Mouse (Mus musculus) cortical plate, adult 2 months (tissue): ENCODE measurements around the gene Preb. TPM values are rescaled to one million over a fixed set of nuclear protein-coding genes. Genes with fewer than 3 reads are reported as not detected.
A peak's percentile ranks its signal among the peaks of the same experiment; 100 is the strongest.

Experiments used
- H3K27ac ChIP-seq: fragments of 200-500 bp; 2 replicates; pipeline ENCODE4 v1.5.1; 2012; ENCODE audit warnings: low read length, control low read depth, inconsistent platforms; ENCODE audit not compliant: insufficient read depth
- H3K4me1 ChIP-seq: fragments of 200-500 bp; 2 replicates; pipeline ENCODE4 v1.6.1; 2011; ENCODE audit warnings: low read length; ENCODE audit not compliant: control insufficient read depth, insufficient read depth
- H3K4me3 ChIP-seq: fragments of 200-500 bp; 2 replicates; pipeline ENCODE4 v1.5.1; 2011; ENCODE audit warnings: mild to moderate bottlenecking, low read length, control low read depth; ENCODE audit not compliant: insufficient read depth
- CTCF ChIP-seq: fragments of 200-500 bp; IDR thresholded peaks from 2 replicates; pipeline ENCODE4 v1.5.1; 2011; ENCODE audit warnings: mild to moderate bottlenecking, control low read depth, low read length; ENCODE audit not compliant: insufficient read depth; ENCODE audit errors: extremely low read depth
- POLR2A ChIP-seq: fragments of 200-500 bp; IDR thresholded peaks from 2 replicates; pipeline ENCODE4 v1.6.1; 2011; ENCODE audit warnings: mild to moderate bottlenecking, low read length, control low read depth; ENCODE audit not compliant: insufficient read depth; ENCODE audit errors: extremely low read depth
- polyA plus RNA-seq: library from polyadenylated mRNA; depleted of rRNA; stranded (reverse); fragments of >200 nt; gene quantifications from 2 replicates; pipeline ENCODE4 v1.2.3, GENCODE M21; 2012

Preb gene
- polyA plus RNA-seq, 1 experiment = 183 TPM

- no peak overlapping the region for H3K4me3 ChIP-seq
- H3K27ac ChIP-seq = no peak overlapping the region
These were observed 11.5 kb downstream of the Preb start for GRCm38 (mm10) chr5:30948620-30949019.

GRCm38 (mm10) chr5:30944956-30945781 is 15.0 kb downstream of the Preb start, which contains the start of gene Cgref1:
Cgref1 (minus strand) TSS chr5:30945591.
- peak within 1 kb of the TSS; percentile 32 for H3K4me3 ChIP-seq
- no peak within 1 kb of the TSS for H3K27ac ChIP-seq
- TF ChIP-seq CTCF (peak; percentile 15; the same call in 1 of the 2 replicates), POLR2A (peak; percentile 56)
- H3K4me1 ChIP-seq = peaks cover 6% of the 10 kb centered on the region; the same call in 1 of the 2 replicates

More at GRCm38 (mm10) chr5:30948620-30949019, 11.5 kb downstream of the Preb start:
- TF ChIP-seq CTCF (no peak), POLR2A (no peak)
- peaks cover 8% of the 10 kb centered on the region for H3K4me1 ChIP-seq

- TF ChIP-seq CTCF = no peak
- no peak for TF ChIP-seq POLR2A
- peak overlapping the region; percentile 32; the same call in 1 of the 2 replicates for H3K4me3 ChIP-seq
- peaks cover 4% of the 10 kb centered on the region; the same call in 1 of the 2 replicates for H3K4me1 ChIP-seq
- H3K27ac ChIP-seq = no peak overlapping the region
These were observed 15.8 kb downstream of the Preb start for GRCm38 (mm10) chr5:30944344-30944743.

- Histone ChIP-seq H3K4me1 (peaks cover 4% of the 10 kb centered on the region; the same call in 1 of the 2 replicates), H3K4me3 (no peak overlapping the region), H3K27ac (no peak overlapping the region)
- TF ChIP-seq POLR2A (no peak), CTCF (peak; percentile 26; the same call in 1 of the 2 replicates)
These were observed 17.2 kb downstream of the Preb start for GRCm38 (mm10) chr5:30943004-30943403.

- Histone ChIP-seq H3K27ac (no peak overlapping the region), H3K4me1 (no peaks in the 10 kb centered on the region), H3K4me3 (no peak overlapping the region)
- TF ChIP-seq CTCF = no peak
- no peak for TF ChIP-seq POLR2A
These were observed 25.3 kb downstream of the Preb start for GRCm38 (mm10) chr5:30934725-30935461.

GRCm38 (mm10) chr5:30933705-30934104 is 26.5 kb downstream of the Preb start:
- no peak overlapping the region for H3K27ac ChIP-seq
- no peaks in the 10 kb centered on the region for H3K4me1 ChIP-seq
- H3K4me3 ChIP-seq = no peak overlapping the region
- TF ChIP-seq POLR2A = no peak
- TF ChIP-seq CTCF = no peak

- H3K4me3 ChIP-seq = no peak overlapping the region
- no peak overlapping the region for H3K27ac ChIP-seq
- no peak for TF ChIP-seq CTCF
- TF ChIP-seq POLR2A = no peak
- H3K4me1 ChIP-seq = no peaks in the 10 kb centered on the region
These were observed 28.8 kb downstream of the Preb start for GRCm38 (mm10) chr5:30931378-30931777.

GRCm38 (mm10) chr5:30930846-30931245 is 29.3 kb downstream of the Preb start:
- no peak for TF ChIP-seq POLR2A
- TF ChIP-seq CTCF = no peak
- Histone ChIP-seq H3K4me1 (no peaks in the 10 kb centered on the region), H3K4me3 (no peak overlapping the region), H3K27ac (no peak overlapping the region)

- no peak overlapping the region for H3K27ac ChIP-seq
- no peak overlapping the region for H3K4me3 ChIP-seq
- no peaks in the 10 kb centered on the region for H3K4me1 ChIP-seq
- peak; percentile 91 for TF ChIP-seq CTCF
- no peak for TF ChIP-seq POLR2A
These were observed 30.0 kb downstream of the Preb start for GRCm38 (mm10) chr5:30930121-30930520.
